Mouse (Mus musculus): Measurements from ENCODE around the gene Olfr390. TPM values are rescaled to one million over a fixed set of nuclear protein-coding genes. Genes with fewer than 3 reads are reported as not detected.

Gene Olfr390
- total RNA-seq (2021) (not detected), polyA plus RNA-seq (2012; rRNA removed) (not detected in 2 replicates)
- long read RNA-seq: 0 reads

DNA sequence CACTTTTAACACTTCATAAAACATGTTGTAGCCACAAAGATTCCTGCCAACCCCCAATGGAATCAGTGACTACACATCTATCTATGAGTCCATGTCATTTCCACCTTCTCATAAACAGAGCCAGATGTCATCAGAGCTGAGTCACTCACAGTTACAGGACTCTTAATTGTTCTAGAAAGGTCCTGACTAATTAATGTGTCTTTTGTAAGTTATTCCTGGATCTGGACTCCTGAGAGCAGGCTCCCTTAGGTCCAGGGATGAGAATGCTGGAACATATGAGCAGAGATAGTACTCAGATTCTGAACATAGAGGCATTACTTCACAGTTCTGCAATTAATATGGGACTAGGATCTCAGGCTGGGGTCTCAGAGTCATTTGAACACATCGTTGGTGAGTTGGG, at the start of gene Olfr390:
Gene Olfr390, plus strand, starts transcription at position 301 of the 400 bp plus-strand sequence.
- DNase-seq: no peak

DNA sequence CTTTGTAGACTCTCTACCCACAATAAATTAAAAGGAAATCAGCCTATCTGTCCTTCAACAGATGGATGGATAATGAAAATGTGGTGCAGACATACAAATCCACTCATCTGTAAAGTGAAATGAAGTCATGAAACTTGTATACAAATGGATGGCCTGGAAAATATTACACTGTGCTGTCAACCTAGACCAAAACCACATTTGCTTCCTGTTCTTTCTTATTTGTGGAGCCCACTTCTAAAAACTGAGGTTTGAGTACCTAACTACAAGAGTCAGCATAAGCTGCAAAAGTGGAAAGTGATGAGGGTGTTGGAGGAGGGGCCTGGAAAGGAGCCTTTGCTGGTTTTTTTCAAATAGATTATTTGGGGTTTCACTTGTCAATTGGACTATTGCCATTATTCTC, 23.6 kb upstream of the Olfr390 start:
- DNase-seq: no peak

DNA sequence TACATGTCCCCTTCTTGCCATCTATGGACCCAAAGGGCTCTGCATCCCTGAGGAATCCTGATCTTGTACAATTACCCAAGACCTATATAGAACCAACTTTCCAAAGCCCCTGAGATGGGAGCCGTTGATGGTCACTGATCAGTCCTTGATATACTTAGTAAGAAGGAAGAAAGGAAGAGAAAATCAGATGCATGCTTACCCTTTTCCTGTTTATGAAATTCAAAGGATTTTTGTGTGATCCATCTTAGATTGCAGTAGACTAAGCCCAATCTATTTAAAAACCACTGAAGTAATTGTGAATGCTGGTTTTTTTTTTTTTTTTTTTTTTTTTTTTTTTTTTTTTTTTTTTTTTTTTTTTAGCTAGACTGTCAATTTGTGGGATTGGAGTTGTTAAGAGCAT, 2.2 kb upstream of the Olfr390 start, which contains the start of gene Olfr389:
Gene Olfr389, minus strand, starts transcription at position 101 of the 400 bp plus-strand sequence.
- DNase-seq: no peak

DNA sequence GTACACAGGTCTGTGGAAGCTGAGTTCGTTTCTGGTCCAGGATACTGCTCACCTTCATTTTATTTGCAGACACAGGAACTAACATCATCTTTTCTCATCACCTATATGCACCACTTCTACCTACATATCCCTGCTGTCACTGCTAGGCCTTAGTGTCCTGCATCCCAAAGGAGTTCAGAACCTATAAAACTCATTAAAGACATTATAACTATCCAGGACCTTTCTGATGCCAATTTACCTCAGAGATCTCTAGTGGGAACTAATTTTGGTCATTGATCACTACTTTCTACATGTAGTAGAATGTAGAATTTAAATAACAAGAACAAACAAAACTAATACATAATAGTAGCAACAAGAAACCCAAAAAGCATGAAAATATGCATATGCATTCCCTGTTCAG, 20.2 kb downstream of the Olfr390 start, which contains the start of gene Olfr391-ps:
Gene Olfr391-ps, minus strand, starts transcription at position 101 of the 400 bp plus-strand sequence.
- no peak for DNase-seq

DNA sequence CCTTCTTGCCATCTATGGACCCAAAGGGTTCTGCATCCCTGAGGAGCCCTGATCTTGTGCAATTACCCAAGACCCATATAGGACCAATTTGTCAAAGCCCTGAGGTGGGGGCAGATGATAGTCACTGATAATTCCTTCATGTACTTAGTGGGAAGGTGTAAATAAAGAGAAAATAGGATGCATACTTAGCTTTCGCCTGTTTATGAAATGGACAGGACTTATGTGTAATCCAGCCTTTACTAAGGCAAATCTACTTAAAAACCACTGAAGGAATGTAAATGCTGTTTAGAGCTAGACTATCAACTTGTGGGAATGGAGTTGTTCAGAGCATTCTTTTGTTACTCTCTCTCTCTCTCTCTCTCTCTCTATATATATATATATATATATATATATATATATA, 34.2 kb downstream of the Olfr390 start, which contains the start of gene Olfr392:
Gene Olfr392, minus strand, starts transcription at position 101 of the 400 bp plus-strand sequence.
- no peak for DNase-seq

Other genes with a start within 250 kb of the Olfr390 start
- not detected for gene Olfr385, start 190.0 kb upstream of the Olfr390 start, total RNA-seq (2021)
- gene Olfr385, start 190.0 kb upstream of the Olfr390 start, polyA plus RNA-seq (2012; rRNA removed): not detected in 2 replicates
- gene Olfr384, start 184.4 kb upstream of the Olfr390 start, total RNA-seq (2021): not detected
- gene Olfr384, start 184.4 kb upstream of the Olfr390 start, polyA plus RNA-seq (2012; rRNA removed): not detected in 2 replicates
- gene Zfp735, start 94.2 kb upstream of the Olfr390 start, total RNA-seq (2021): not detected
- not detected in 2 replicates for gene Zfp735, start 94.2 kb upstream of the Olfr390 start, polyA plus RNA-seq (2012; rRNA removed)
- gene Olfr389, start 2.3 kb upstream of the Olfr390 start, total RNA-seq (2021): not detected
- not detected in 2 replicates for gene Olfr389, start 2.3 kb upstream of the Olfr390 start, polyA plus RNA-seq (2012; rRNA removed)
- not detected for gene Olfr391-ps, start 20.1 kb downstream of the Olfr390 start, total RNA-seq (2021)
- not detected in 2 replicates for gene Olfr391-ps, start 20.1 kb downstream of the Olfr390 start, polyA plus RNA-seq (2012; rRNA removed)
- not detected for gene Olfr392, start 34.1 kb downstream of the Olfr390 start, total RNA-seq (2021)
- not detected in 2 replicates for gene Olfr392, start 34.1 kb downstream of the Olfr390 start, polyA plus RNA-seq (2012; rRNA removed)
- gene Olfr393, start 68.5 kb downstream of the Olfr390 start, total RNA-seq (2021): not detected
- gene Olfr393, start 68.5 kb downstream of the Olfr390 start, polyA plus RNA-seq (2012; rRNA removed): not detected in 2 replicates
- gene Olfr394, start 107.8 kb downstream of the Olfr390 start, total RNA-seq (2021): not detected
- not detected in 2 replicates for gene Olfr394, start 107.8 kb downstream of the Olfr390 start, polyA plus RNA-seq (2012; rRNA removed)
- gene Olfr395, start 126.3 kb downstream of the Olfr390 start, total RNA-seq (2021): not detected
- gene Olfr395, start 126.3 kb downstream of the Olfr390 start, polyA plus RNA-seq (2012; rRNA removed): not detected in 2 replicates
- not detected for gene Olfr23, start 153.7 kb downstream of the Olfr390 start, total RNA-seq (2021)
- gene Olfr23, start 153.7 kb downstream of the Olfr390 start, polyA plus RNA-seq (2012; rRNA removed): not detected in 2 replicates
- not detected for gene Olfr397, start 177.9 kb downstream of the Olfr390 start, total RNA-seq (2021)
- gene Olfr397, start 177.9 kb downstream of the Olfr390 start, polyA plus RNA-seq (2012; rRNA removed): not detected in 2 replicates
- not detected for gene Olfr398, start 207.4 kb downstream of the Olfr390 start, total RNA-seq (2021)
- gene Olfr398, start 207.4 kb downstream of the Olfr390 start, polyA plus RNA-seq (2012; rRNA removed): not detected in 2 replicates

Measured in adrenal gland, adult 2 months (tissue).